Mouse (Mus musculus): ENCODE results near the gene Ccdc40.

- peak; percentile 86 for TF ChIP-seq CTCF (IDR thresholded peaks at IDR 0.05)
- TF ChIP-seq EP300 (IDR thresholded peaks at IDR 0.05): no peak
These were observed 41.2 kb upstream of the Ccdc40 start for GRCm38 (mm10) chr11:119186989-119187799.
